Mouse (Mus musculus) hindbrain, embryonic 14.5 days (tissue): ENCODE results near the gene Gm6034. TPM values are rescaled to one million over a fixed set of nuclear protein-coding genes. Genes with fewer than 3 reads are reported as not detected.
"Not testable (repeated sequence)": the region's sequence is repeated elsewhere in the genome, so short reads cannot be mapped to it uniquely, and the experiment has no call there.

Experiments
- ATAC-seq: fragments of 200-750 bp; cut with Nextera tagmentation; 2 replicates; pipeline ENCODE4 v1.8.0; 2017; ENCODE audit warnings: moderate number of reproducible peaks, mild to moderate bottlenecking, moderate TSS enrichment, moderate library complexity; ENCODE audit not compliant: low FRiP score
- DNase-seq: peaks from one replicate; pipeline ENCODE4 v3.0.0-alpha.2; 2015; ENCODE audit warnings: low spot score
- H3K27ac ChIP-seq: fragments of 300-500 bp; sonication (generic); 2 replicates; pipeline ENCODE4 v1.5.1; 2014; ENCODE audit warnings: mild to moderate bottlenecking, moderate library complexity
- H3K27me3 ChIP-seq: fragments of 300-500 bp; sonication (generic); 2 replicates; pipeline ENCODE4 v1.6.1; 2014; ENCODE audit warnings: mild to moderate bottlenecking, low read length, mixed read lengths; ENCODE audit not compliant: control insufficient read depth, insufficient read depth
- H3K36me3 ChIP-seq: fragments of 300-500 bp; sonication (generic); replicated peaks from 2 replicates; pipeline ENCODE4 v1.6.1; 2014; ENCODE audit not compliant: control insufficient read depth, insufficient read depth
- H3K4me1 ChIP-seq: fragments of 300-500 bp; sonication (generic); replicated peaks from 2 replicates; pipeline ENCODE4 v1.6.1; 2014; ENCODE audit warnings: antibody characterized with exemption, low read length, mixed read lengths; ENCODE audit not compliant: control insufficient read depth, insufficient read depth
- H3K4me2 ChIP-seq: fragments of 300-500 bp; sonication (generic); replicated peaks from 2 replicates; pipeline ENCODE4 v1.6.1; 2014; ENCODE audit warnings: mild to moderate bottlenecking, moderate library complexity
- H3K4me3 ChIP-seq: fragments of 300-500 bp; sonication (generic); replicated peaks from 2 replicates; pipeline ENCODE4 v1.5.1; 2014; ENCODE audit warnings: mild to moderate bottlenecking, low read length
- H3K9ac ChIP-seq: fragments of 300-500 bp; sonication (generic); 2 replicates; pipeline ENCODE4 v1.6.1; 2014
- H3K9me3 ChIP-seq: fragments of 300-500 bp; sonication (generic); 2 replicates; pipeline ENCODE4 v1.6.1; 2016; ENCODE audit warnings: low read length; ENCODE audit not compliant: control insufficient read depth
- WGBS: fragments of 180-500 bp; shearing (Covaris S2); extraction: QIAGEN DNeasy Blood & Tissue Kit; methylation state at CpG from one replicate; pipeline ENCODE4 v1.1.7; 2014; 5-methylcytosine and 5-hydroxymethylcytosine counted together
- polyA plus RNA-seq: library from polyadenylated mRNA; unstranded; fragments of >200 nt; fragmentation: Nextera tagmentation; extraction: Ambion mirVana; gene quantifications from 2 replicates; pipeline ENCODE4 v1.2.1, GENCODE M21; 2014

The Gm6034 gene
- not detected in 2 replicates for polyA plus RNA-seq

DNA sequence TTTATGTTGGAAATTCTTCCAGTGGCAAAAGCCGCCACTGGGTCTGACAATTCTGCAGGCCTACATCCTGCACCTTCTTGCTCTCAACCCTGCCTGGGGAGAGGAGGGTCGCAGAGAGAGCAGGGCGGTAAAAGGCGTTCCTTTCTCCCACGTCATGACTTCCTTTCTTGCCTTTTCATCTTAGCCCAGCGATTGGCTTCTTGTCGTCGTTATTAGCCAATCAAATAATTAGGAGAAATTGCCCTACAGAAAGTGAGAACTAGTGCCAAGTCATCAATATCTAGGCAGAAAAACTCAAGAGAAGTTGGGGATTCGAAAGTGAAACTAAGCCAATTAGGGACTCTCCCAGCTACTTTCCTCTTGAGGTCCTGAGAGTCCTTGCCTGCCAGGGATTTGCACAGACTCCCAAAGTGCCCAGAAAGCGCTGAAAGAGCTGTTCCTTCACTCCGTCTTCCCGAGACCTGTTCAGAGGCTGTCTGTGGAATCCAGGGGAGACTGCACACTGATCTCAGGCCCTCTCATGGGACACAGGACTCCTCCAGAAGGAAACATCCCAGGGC lies at the start of gene Gm6034, which contains the start of gene H2-T22:
Gm6034 (plus strand) TSS at position 352 of the 560 bp plus-strand sequence.
H2-T22 (minus strand) TSS at position 138 of the 560 bp plus-strand sequence.
- H3K27ac ChIP-seq, H3K36me3 ChIP-seq, H3K4me1 ChIP-seq, H3K9me3 ChIP-seq, H3K27me3 ChIP-seq: not testable (repeated sequence)
- H3K4me2 ChIP-seq, result peak within 1 kb of the TSS; percentile 67
- WGBS, result 2% methylated on average over 12 of the region's 12 CpGs
- DNase-seq (peak; percentile 85), ATAC-seq (peak; percentile 95)
- peak within 1 kb of the TSS; percentile 32 for H3K4me3 ChIP-seq
- peak within 1 kb of the TSS; percentile 54 for H3K9ac ChIP-seq

DNA sequence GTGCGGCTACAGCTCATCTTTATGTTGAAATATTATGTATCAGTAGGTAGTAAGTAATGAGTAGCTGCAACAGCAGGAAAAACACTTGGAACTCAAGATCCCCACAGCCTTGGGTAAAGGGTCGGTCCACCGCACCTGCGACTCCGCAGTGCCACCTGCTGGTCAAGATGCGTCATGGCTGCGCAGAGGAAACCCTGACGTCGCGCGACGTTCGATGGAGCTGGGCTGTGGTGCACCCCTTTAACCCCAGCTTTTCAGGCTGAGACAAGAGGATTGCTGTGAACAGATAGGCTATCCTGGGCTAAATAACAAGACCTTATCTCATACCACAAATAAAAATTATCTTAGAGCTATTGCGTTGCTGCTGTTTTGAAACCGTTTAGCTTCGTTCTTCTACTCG lies 49.1 kb upstream of the Gm6034 start:
- Histone ChIP-seq H3K36me3 (peaks cover 13% of the 10 kb centered on the region), H3K27ac (0 out of 2 replicates have a peak overlapping the region, but pooled peaks have one; percentile 12), H3K4me2 (peak overlapping the region; percentile 75), H3K9me3 (no peaks in the 10 kb centered on the region), H3K27me3 (no peaks in the 10 kb centered on the region), H3K4me3 (peak overlapping the region; percentile 71), H3K9ac (no peak overlapping the region), H3K4me1 (peaks cover 10% of the 10 kb centered on the region)
- DNase-seq (peak; percentile 95), ATAC-seq (peak; percentile 73)
- WGBS, result 7% methylated on average over 17 of the region's 17 CpGs

DNA sequence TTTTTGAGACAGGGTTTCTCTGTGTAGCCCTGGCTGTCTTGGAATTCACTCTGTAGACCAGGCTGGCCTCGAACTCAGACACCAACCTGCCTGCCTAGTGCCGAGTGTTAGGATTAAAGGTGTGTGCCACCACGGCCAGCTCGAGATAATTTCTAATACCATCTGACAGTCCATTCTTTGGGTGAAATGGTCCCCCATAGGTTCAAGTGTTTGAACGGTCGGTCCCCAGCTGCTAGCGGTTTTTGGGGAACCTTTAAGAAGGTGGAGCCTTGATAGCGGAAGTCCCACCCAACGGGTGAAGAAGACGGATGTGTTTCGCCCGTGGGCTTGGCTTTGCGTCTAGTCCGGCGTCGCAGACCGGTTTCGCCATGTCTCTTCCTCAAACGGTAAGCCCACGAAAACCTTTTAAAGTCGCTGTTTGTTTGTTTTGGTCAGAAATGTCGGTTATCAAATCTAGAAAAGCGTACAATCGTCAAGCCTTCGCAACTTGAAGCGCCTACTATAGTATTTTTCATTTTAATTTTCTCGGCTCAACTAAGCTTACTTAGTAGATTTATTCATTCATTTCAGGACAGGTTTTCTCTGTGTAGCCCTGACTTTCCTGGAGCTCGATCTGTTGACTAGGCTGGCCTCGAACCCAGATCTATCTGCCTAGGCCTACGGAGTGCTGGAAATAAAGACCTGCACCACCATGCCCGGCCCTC lies 48.4 kb upstream of the Gm6034 start:
- peak overlapping the region; percentile 80 for H3K9ac ChIP-seq
- H3K9me3 ChIP-seq, result no peaks in the 10 kb centered on the region
- peaks cover 7% of the 10 kb centered on the region for H3K36me3 ChIP-seq
- ATAC-seq, result peak; percentile 76
- H3K4me2 ChIP-seq, result peak overlapping the region; percentile 75
- DNase-seq, result peak; percentile 88
- no peaks in the 10 kb centered on the region for H3K27me3 ChIP-seq
- H3K4me3 ChIP-seq, result peak overlapping the region; percentile 71
- H3K4me1 ChIP-seq, result peaks cover 10% of the 10 kb centered on the region
- 2% methylated on average over 31 of the region's 31 CpGs for WGBS
- H3K27ac ChIP-seq, result peak overlapping the region; percentile 81

DNA sequence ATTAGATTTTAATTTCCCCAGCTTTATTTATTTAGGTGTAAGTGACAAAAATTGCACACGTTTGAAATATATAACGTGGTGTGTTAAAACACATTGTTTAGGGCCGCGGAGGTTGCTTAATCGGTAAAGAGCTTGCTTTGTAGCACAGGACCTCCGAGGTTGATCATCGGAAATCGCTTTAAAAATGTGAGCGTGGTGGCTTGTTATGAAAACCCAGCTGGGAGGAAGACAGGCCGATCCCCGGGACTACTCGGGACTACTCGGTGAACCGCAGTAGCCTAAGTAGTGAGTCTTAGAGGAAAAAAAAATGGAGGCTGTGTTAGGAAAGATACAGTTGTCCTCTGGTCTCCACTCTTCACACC lies 47.9 kb upstream of the Gm6034 start:
- ATAC-seq (no peak), DNase-seq (no peak)
- peaks cover 10% of the 10 kb centered on the region for H3K4me1 ChIP-seq
- H3K9me3 ChIP-seq, result no peaks in the 10 kb centered on the region
- peaks cover 1% of the 10 kb centered on the region; the same call in 1 of the 2 replicates for H3K36me3 ChIP-seq
- 3% methylated on average over 14 of the region's 14 CpGs for WGBS
- peak overlapping the region; percentile 81 for H3K27ac ChIP-seq
- peak overlapping the region; percentile 75 for H3K4me2 ChIP-seq
- H3K27me3 ChIP-seq, result no peaks in the 10 kb centered on the region
- H3K4me3 ChIP-seq, result peak overlapping the region; percentile 71
- H3K9ac ChIP-seq, result peak overlapping the region; percentile 80

DNA sequence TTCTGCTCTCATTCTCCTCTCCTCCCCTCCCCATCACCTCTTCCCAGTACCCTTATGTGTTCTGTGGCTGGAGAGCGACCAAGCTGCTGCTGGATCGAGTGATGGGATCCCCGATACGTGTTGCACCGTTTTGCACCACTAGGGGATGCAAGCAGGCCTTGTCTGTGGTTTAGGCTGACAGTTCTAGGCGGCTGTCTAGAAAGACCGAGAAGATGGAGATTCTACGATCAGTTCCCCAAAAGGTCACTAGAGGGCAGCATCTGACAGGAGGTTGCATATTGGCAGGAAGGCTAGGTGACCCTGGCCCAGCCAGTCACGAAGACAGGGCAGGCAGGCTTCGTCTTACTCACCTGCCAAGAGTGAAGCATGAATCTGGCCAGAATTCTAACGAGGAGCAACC lies 45.8 kb upstream of the Gm6034 start:
- Histone ChIP-seq H3K4me1 (peaks cover 10% of the 10 kb centered on the region), H3K36me3 (no peaks in the 10 kb centered on the region), H3K4me2 (no peak overlapping the region), H3K9me3 (no peaks in the 10 kb centered on the region), H3K27ac (no peak overlapping the region), H3K4me3 (no peak overlapping the region), H3K27me3 (no peaks in the 10 kb centered on the region), H3K9ac (no peak overlapping the region)
- WGBS, result 3% methylated on average over 11 of the region's 11 CpGs
- DNase-seq (peak; percentile 97), ATAC-seq (peak; percentile 65)

DNA sequence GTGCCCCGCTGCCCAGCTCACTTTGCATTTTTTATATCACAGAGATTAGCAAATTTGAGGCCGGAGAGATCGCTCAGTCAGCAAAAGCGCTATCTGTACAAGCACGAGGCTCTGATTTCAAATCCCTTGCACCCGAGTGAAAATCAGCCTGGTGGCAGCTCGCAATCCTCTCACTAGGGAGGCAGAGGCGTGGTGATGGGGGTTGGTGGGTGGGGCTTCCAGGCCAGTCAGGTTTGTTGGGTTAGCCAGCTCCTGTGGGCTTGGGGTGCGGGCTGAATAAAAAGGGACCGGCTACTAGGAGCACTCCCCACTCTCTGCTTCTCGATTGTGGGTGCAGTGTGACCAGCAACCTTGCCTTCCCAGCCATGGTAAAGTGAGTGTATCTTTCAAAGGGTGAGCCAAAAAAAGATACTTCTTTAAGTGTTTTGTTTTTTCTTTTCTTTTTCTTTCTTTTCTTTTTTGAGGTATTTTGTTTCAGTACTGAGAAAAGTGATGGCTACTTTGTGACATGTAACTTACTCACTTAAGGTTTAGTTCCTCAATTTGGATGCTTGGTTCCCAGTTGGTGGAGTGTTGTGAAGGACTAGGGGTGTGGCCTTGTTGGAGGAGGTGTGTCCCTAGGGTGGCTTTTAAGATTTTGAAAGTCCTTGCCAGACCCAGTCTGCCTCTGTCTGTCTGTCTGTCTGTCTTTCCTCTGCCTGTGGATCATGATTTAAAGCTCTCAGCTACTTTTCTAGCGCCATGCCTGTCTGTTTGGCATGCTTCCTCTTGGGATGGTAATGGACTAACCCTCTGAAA lies 44.8 kb upstream of the Gm6034 start:
- no peaks in the 10 kb centered on the region for H3K9me3 ChIP-seq
- 63% methylated on average over 12 of the region's 12 CpGs for WGBS
- H3K9ac ChIP-seq, result no peak overlapping the region
- no peak overlapping the region for H3K4me2 ChIP-seq
- H3K27me3 ChIP-seq, result no peaks in the 10 kb centered on the region
- H3K27ac ChIP-seq, result no peak overlapping the region
- peaks cover 10% of the 10 kb centered on the region for H3K4me1 ChIP-seq
- no peak overlapping the region for H3K4me3 ChIP-seq
- ATAC-seq (no peak), DNase-seq (no peak)
- no peaks in the 10 kb centered on the region for H3K36me3 ChIP-seq

DNA sequence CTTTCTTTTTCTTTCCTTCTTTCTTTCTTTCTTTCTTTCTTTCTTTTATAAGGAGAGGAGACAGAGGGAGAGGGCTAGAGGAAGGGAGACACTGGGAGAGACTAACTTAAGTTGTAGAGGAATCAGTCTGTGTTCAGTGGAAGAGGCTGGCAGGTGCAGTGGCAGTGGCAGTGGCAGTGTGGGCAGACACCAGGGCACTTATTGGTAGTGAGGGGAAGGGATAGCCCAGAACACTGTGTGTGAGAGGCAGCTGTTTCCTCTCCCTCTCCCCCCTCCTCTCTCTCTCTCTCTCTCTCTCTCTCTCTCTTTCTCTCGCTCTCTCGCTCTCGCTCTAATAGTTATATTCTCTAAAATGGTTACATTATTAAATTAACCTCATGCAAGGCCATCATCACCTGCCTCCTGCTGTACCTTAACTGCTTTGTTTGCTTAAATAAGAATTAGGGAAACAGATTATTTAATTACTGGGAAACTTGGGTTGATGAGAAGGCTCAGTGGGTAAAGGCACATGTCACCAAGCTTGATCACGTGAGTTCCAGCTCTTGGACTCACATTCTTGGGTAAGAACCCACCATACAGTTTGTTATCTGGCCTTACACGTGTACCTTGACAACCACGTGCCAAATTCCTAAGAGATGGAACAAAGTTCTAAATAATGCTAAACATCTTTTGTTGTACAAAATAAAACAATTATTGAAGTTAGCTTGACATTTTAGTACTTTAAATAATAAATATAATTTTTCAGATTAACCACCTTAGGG lies 44.0 kb upstream of the Gm6034 start:
- no peak for ATAC-seq
- no peak overlapping the region for H3K27ac ChIP-seq
- H3K4me2 ChIP-seq, result no peak overlapping the region
- no peak for DNase-seq
- H3K4me1 ChIP-seq, result peaks cover 10% of the 10 kb centered on the region
- H3K36me3 ChIP-seq, result no peaks in the 10 kb centered on the region
- H3K27me3 ChIP-seq, result no peaks in the 10 kb centered on the region
- 93% methylated on average over 6 of the region's 6 CpGs for WGBS
- no peak overlapping the region for H3K9ac ChIP-seq
- H3K9me3 ChIP-seq, result no peaks in the 10 kb centered on the region
- H3K4me3 ChIP-seq, result no peak overlapping the region

DNA sequence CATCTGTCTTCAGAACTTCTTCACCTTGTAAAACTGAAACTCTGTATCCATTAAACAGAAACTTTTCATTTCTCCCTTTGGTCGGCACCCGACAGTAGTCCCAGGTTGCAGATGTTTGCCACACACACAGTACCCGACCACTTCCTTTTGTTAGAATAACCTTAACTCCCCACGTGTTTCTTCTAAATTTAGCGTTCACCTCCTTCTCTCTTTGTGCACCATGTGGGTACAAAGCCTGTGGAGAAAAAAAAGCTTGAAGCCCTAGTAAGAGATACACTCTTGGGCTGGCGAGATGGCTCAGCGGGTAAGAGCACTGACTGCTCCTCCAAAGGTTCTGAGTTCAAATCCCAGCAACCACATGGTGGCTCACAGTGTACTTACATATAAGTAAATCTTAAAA lies 43.4 kb upstream of the Gm6034 start:
- H3K4me2 ChIP-seq, result no peak overlapping the region

DNA sequence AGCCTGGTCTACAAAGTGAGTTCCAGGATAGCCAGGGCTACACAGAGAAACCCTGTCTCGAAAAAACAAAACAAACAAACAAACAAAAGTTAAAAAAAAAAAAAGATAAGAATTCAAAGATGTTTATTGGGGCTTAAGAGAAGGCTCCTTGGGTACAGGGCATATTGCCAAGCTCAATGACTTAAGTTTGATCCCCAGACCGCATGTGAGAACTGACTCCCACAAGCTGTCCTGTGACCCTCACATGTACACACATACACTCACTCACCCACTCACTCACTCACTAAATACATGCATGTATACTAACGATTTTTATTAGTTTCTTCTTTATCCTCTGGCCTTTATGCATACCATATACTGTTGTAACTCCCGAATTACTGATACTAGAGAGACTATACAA lies 42.4 kb upstream of the Gm6034 start:
- Histone ChIP-seq H3K4me1 (peaks cover 9% of the 10 kb centered on the region), H3K4me3 (no peak overlapping the region), H3K9ac (no peak overlapping the region), H3K9me3 (no peaks in the 10 kb centered on the region), H3K27ac (no peak overlapping the region), H3K27me3 (no peaks in the 10 kb centered on the region), H3K36me3 (no peaks in the 10 kb centered on the region), H3K4me2 (no peak overlapping the region)
- ATAC-seq (no peak), DNase-seq (no peak)
- 87% methylated on average over 4 of the region's 4 CpGs for WGBS

More for the DNA sequence above, 43.4 kb upstream of the Gm6034 start:
- DNase-seq (no peak), ATAC-seq (no peak)
- Histone ChIP-seq H3K27ac (no peak overlapping the region), H3K9ac (no peak overlapping the region), H3K36me3 (no peaks in the 10 kb centered on the region), H3K9me3 (no peaks in the 10 kb centered on the region), H3K27me3 (no peaks in the 10 kb centered on the region), H3K4me1 (peaks cover 10% of the 10 kb centered on the region), H3K4me3 (no peak overlapping the region)
- WGBS, result 86% methylated on average over 7 of the region's 7 CpGs
